Mouse (Mus musculus): Measurements from ENCODE around the gene Gramd4. TPM values are rescaled to one million over a fixed set of nuclear protein-coding genes. Genes with fewer than 3 reads are reported as not detected.

Gene Gramd4
- total RNA-seq, 2 experiments from 2014 or later: 26.5 to 28.4 TPM

GRCm38 (mm10) chr15:86110361-86111103, 53.0 kb downstream of the Gramd4 start:
- no peak for DNase-seq (ENCODE audit: low spot score in 2 of 2)

DNA sequence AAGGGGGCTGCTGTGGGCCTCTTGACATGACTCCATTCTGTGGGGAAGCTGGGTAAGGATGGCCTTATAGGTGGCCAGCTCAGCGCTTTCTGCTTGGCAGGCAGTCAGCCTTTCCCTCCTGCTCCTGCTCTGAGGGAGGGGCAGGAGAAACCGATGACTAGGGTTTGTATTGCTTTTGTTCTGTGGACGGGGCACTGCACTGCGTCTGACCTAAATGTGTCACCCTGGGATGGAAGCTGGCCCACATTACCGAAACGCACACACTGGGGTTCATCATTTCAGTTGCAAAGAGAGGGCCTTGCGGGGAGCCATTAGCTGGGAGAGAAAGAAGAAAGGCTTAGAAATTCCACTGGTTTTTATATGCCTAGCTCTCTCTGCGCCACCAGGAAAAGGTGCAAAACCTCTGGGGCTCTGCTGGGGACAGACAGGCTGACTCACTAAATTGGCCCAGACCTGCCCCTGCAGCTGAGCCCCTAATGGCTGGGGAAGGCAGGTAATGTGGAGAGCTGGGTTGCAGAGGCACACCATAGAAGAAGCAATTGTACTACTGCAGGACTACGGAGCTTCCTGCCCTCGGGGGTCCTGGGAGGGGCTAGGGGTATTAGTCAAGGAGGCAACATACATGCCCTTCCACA, 55.3 kb downstream of the Gramd4 start:
- DNase-seq (ENCODE audit: low spot score in 2 of 2): no peak

DNA sequence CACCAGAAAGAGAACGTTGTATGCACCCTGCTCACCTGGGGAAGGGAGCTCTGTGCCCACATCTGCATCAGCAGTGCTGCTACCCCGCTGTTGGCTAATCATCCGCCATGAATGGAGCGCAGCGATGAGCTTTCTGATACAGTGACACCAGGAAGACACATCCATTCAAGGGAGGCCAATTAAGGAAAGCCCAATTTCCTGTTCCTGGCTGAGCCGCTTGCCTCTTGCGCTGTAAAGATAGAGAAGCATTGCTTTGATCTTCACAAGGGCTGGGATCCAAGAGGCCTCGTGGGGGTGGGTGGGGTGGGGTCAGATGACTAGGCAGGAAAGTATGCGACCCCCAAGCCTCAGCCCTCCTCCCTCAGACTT, 55.8 kb downstream of the Gramd4 start:
- no peak for DNase-seq (ENCODE audit: low spot score in 2 of 2)

- no peak for DNase-seq (ENCODE audit: low spot score in 2 of 2)
Measured at GRCm38 (mm10) chr15:86116421-86116820, 58.9 kb downstream of the Gramd4 start.

DNA sequence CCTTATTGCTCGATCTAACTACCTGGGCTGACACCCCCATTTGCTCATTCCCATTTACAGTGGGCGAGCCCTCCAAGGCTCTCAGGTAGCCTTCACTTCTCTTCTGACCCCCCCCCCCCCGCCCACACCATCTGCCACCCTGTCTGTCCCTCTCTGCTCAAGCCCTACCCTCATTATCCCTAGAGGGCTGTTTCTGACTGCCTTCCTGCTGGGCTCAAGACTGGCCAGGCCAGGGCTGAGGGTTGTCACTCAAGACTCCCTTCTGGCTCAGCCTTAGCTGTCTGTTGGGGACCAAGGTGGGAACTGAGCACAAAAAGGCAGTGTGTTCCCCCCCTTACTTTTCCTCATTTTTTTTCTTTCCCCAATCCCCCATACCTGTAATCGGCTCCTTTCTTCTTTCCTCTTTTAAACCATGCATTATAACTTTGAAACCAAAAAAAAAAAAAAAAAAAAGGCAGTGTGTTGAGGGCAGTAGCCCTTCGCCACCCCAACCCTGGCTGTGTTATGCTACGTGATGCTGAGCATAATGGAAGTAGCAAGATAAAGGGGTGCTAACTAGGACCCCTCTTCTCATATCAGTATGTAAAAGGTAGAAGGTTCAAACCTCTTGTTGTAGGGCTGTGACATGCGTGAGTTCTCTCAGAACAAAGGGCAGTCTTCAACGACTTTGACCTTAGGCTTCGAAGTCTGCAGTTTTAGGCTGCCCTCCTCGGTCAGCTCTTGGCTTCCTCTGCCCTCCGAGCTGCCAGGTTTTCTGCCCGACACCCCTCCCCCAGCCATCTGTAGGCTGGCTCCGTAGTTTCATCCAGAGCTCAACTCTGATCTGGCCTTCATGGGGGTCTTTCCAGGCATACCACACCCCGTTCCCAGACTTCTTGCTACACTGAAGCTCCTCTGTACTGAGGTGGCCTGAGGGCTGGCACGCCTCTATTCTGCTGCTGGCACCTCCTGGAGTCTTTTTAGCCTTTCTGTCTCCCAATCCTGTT, 59.9 kb downstream of the Gramd4 start:
- DNase-seq (ENCODE audit: low spot score in 2 of 2): no peak

GRCm38 (mm10) chr15:86119186-86119585, 61.7 kb downstream of the Gramd4 start:
- no peak for DNase-seq (ENCODE audit: low spot score in 2 of 2)

DNA sequence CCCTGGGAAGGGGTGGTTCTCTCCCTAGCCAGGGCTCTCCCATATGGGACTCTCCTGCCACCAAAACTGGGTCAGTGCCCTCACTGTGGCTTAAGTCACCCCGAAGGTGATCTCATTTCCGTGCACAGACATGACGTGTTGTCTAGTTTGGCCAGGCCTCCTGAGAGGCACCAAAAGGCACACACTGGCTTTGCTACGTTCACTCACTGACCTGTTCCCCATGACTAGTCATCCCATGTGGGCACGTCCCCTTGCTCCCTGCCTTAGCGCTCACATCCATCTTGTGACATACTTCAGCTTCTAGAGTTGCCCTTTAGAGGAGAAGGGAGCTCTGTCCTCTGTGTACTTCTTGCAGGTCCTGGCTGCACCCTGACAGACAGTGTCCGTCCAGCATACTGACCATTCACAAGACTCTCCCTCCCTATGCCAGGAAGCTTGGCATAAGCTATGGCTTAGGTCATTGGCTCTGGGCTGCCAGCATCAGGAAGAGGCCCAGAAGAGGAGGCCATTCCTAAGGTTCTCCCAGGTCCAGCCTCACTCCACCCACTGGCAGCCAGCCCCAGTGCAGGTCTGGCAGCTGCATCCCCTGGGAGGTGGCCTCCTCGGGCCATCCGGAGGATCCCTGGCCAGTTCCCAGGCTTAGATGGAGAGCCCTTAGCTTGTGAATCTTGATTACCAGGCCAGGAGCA, 64.9 kb downstream of the Gramd4 start:
- no peak for DNase-seq (ENCODE audit: low spot score in 2 of 2)

DNA sequence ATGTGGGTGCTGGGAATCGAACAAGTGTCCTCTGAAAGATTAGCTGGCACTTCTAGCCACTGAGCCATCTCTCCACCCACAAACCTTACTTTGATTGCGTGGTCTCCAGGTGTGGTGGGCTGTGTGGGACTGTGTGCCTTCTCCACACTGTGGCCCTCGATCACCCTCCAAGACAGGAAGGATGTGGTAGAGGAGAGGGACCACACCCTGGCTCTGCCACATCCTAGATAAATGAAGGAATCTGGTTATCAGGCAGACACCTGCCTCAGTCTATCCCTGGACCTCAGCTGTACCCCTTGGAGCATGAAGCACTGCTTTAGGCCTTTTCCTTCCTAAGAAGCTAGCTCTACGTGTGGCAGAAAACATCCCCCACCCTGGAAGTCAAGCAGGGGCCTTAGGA, 65.9 kb downstream of the Gramd4 start:
- DNase-seq (ENCODE audit: low spot score in 2 of 2): no peak

GRCm38 (mm10) chr15:86124359-86124758, 66.9 kb downstream of the Gramd4 start:
- DNase-seq (ENCODE audit: low spot score in 2 of 2): peak; percentile 71 to 81

GRCm38 (mm10) chr15:86129036-86129435, 71.5 kb downstream of the Gramd4 start:
- DNase-seq (ENCODE audit: low spot score in 2 of 2): no peak

GRCm38 (mm10) chr15:86130657-86131056, 73.2 kb downstream of the Gramd4 start:
- no peak for DNase-seq (ENCODE audit: low spot score in 2 of 2)

DNA sequence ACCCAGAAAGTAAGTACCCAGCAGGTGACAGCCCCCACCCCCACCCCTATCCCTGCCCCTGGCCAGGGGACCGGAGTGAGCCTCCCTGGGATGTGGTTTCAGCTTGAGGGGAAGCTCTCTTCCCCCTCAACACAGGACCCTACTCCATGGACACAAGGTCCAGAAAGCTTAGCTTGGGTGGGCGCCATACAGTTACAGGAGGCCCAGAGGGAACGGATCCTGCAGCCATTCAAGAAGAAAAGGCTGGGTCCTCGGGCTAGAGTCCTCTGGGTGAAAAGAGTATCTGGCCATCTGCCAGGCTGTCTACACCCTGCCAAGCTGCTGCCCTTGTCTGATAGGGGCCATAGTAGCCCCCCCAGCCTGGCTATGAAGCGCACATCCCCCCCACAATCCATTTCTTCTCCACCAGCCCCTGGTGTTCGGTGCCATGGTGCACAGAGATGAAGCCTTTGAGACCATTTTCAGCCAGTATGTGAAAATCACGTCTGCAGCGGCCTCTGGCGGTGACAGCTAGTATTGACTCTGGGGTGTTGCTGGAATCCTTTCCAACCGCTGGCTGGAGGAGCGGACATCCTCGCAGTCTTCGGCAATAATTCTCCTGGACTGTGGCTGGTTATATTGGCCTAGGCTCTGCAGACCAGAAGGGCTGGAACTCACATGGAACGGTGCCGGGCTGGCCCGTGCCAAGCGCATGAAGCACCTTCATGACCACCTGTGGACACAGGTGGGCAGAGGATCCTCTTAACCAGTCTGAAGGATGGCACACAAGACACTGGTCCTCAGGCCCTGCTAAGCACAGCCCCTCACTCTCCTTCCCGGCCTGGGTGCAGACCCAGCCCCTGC, 77.7 kb downstream of the Gramd4 start:
- peak; percentile 85 to 88 for DNase-seq (ENCODE audit: low spot score in 2 of 2)

GRCm38 (mm10) chr15:86137638-86138037, 80.1 kb downstream of the Gramd4 start:
- peak in 1 of 2 experiments; percentile 31 for DNase-seq (ENCODE audit: low spot score in 2 of 2)

- peak; percentile 40 to 51 for DNase-seq (ENCODE audit: low spot score in 2 of 2)
Measured at GRCm38 (mm10) chr15:86140323-86140722, 82.8 kb downstream of the Gramd4 start.

GRCm38 (mm10) chr15:86144577-86144976, 87.1 kb downstream of the Gramd4 start:
- no peak for DNase-seq (ENCODE audit: low spot score in 2 of 2)

- no peak for DNase-seq (ENCODE audit: low spot score in 2 of 2)
Measured at GRCm38 (mm10) chr15:86145046-86145445, 87.6 kb downstream of the Gramd4 start.

DNA sequence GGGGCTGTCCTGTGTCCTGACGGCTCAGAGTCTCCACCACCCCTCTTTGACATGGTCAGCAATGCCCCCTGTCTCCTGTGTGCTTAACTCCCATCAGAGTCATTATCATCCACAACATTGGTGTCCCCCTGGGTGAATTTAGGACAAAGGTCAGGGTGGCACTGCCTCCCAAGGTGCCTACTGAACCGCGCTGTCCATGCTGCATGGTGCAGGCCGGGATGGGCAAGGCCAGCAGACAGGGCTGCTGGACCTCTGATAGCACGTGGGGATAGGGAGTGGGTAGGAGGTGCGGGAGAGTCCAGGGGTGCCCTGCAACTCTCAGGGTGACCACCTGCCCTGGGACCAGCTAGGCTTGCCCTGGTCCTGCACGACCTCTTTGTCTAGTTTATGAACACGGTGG, 89.4 kb downstream of the Gramd4 start:
- DNase-seq (ENCODE audit: low spot score in 2 of 2): no peak

DNA sequence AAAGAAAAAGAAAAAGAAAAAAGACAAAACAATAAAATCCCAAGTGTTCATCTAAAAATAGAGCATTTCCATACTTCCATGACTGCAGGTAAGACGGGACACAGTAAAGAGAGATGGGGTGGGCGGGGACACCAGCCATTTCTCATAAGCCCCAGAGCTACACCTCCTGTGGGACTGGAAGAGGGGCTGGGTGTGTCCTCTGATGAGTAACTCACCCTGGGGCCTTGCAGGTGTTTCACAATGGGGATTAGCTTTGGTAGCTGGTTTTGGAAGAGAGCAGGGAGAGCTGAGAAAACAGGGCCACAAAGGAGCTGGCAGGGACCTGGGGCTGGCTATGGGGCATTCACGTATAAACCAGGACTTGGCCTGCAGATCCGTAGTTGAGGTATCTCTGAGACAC, 93.1 kb downstream of the Gramd4 start:
- DNase-seq (ENCODE audit: low spot score in 2 of 2): no peak

- no peak for DNase-seq (ENCODE audit: low spot score in 2 of 2)
Measured at GRCm38 (mm10) chr15:86153481-86153960, 96.0 kb downstream of the Gramd4 start.

DNA sequence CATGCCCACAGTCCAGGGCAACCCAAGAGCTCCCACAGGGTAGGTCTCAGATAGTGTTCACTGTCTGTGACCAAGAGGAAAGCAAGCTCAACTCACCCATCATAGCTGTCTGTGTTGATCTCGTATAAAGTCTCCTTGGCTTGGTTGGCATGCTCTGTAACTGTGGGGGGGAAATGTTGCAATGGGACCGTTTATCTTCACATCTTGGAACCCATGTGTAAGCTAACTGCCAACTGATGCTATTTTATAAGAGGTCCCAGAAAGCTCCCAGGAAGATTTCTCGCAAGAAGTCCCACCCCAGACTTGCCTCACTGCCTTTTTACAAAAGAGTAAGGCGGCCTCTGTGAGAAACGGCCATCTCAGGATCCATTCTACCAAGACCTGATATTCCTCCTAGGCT, 99.0 kb downstream of the Gramd4 start:
- DNase-seq (ENCODE audit: low spot score in 2 of 2): no peak

Measured in layer of hippocampus, postnatal 14 days (tissue).